Mouse (Mus musculus) neutrophil, adult 83 days (primary cell): ENCODE data around the gene Tnp2. TPM values are rescaled to one million over a fixed set of nuclear protein-coding genes. Genes with fewer than 3 reads are reported as not detected.

ENCODE experiments used
- total RNA-seq, 2 experiments: library from RNA; stranded (reverse); gene quantifications; one replicate each; pipeline ENCODE4 v1.2.4; 2023

Tnp2 gene
- not detected for total RNA-seq

DNA sequence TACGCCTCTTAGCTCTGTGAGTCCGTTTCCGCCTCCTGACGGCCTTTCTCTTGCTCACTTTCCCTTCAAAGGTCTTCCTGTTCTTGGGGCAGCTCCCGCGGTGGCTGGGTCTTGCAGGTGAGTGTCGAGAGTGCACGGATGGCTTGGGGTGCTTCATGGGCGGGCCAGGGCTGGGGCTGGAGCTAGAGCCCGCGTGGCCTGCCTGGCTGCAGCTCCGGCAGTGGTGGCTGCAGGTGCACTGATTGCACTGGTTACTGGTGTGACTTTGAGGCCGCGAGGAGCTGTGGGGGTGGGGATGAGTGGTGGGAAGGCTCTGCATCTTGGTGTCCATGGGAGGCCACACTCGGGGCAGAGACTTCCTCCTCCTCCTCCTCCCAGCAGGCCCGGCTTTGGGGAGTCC, at the start of gene Tnp2:
Tnp2 (minus strand) TSS at position 390 of the 400 bp plus-strand sequence.

DNA sequence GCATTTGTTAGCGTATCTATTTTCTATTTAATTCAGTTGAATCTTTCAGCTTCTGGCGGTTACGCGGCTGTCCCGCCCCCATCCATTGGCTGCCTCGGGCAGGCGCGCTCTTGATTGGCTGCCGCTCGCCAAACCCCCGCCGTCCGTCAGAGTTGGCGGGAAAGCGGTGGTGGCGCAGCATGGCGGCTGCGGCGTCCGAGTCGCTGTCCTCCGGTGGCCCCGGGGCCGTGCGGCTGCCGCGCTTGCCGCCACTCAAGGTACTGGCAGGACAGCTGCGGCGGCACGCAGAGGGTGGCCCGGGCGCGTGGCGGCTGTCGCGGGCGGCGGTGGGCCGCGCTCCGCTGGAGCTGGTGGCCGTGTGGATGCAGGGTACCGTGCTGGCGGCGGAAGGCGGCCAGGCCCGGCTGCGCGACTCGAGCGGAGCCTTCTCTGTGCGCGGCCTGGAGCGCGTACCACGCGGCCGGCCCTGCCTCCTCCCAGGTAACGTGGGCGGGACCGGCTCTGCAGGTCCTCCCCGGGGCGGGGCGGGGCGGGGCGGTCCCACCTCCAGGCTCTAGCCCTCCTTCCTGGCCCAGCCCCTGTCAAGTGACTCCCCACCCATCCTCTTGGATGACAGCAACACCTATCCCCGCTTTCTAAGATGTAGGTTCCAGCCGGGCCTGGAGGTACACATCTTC, 46.6 kb upstream of the Tnp2 start, which contains the start of gene Rmi2:
Rmi2 (plus strand) TSS at position 149 of the 677 bp plus-strand sequence.

DNA sequence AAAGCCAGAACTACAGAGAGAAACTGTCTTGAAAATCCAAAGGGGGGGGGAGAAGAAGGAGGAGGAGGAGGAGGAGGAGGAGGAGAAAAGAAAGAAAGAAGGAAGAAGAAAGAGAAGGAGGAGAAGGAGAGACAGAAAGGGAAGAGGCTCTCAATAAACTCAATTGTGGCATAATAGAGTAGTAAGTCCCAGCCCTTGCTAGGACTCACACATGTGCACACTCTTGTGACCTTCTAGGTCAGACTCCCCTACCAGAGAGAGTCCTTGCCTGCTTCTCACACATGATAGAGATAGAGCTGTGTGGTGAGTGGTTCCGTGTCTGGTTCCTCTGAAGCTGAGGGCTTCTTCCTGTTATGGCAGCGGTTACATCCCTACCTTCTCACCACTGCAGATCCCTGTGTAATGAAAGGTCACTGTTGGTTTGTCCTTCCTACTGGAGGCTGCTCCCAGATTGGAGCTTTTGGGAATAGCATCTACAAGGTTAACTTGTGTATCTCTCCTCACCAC, 24.5 kb upstream of the Tnp2 start, which contains the start of gene Gm11172:
Gm11172 (plus strand) TSS at position 51 of the 507 bp plus-strand sequence.

GRCm38 (mm10) chr16:10805789-10806527, 17.5 kb upstream of the Tnp2 start, which contains the start of gene Prm1:
Gene Prm1, minus strand, starts transcription at chr16:10805839.

DNA sequence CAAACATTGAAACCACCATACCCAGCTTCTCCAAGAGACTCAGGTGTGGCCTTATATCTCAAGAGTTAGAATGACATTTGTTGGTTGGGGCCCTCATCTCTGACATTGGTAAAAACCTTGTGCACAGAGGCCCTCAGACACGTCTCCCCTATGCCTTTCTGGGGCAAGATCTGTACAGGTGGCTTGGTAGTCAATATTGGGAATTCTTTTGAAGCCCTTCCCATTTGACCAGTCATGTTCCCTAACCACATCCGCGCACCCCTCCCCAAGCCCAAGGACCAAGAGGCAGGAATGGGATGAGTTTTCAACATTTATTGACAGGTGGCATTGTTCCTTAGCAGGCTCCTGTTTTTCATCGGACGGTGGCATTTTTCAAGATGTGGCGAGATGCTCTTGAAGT, 7.6 kb upstream of the Tnp2 start, which contains the start of gene Prm2:
Prm2 (minus strand) TSS at position 101 of the 400 bp plus-strand sequence.

GRCm38 (mm10) chr16:10790702-10791101, 2.2 kb upstream of the Tnp2 start, which contains the start of gene Prm3:
Gene Prm3, minus strand, starts transcription at chr16:10790914.

DNA sequence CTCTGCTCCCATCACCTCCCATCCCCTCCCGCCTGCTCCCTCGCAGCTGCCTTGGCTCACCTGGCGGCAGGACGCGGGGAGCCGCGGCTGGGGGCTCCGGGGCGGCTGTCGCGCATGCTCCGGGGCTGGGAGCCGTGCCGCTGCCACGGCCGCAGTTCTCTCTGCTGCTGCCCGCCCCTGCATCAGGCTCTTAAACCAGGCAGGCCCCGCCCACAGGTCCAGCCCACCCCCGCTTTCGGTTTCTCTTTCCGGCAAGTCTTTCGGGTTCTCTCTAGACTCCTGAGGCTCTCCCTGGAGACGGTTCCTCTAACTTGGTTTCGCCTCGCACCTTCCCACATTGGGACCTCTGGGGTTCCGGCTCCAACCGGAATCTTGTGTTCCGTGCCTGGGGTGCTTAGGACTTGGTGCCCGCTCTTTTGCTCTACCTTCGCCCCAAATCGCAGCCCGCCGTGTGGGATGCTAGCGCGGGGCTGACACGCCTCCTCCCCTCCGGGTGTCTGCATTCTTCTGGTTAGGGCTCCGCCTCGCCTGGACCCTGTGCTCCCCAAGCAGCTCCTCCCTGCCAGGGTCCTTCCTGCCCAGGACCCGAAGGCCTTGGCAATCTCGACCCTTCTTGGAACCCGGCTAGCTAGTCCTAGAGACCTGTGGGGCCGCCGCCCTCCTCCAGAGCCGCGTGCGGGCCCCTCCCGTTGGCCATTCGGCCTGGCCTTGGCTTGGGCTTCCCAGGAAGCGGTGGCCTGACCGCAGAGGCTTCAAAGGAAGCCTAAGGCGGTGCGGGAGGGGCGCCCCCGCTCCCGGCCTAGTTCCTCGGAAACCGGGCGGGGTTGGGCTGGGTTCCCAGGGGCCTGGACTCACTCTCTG, 2.9 kb downstream of the Tnp2 start, which contains the start of gene Socs1:
Socs1 (minus strand) TSS at position 166 of the 861 bp plus-strand sequence.

Other genes with a start within 250 kb of the Tnp2 start
- gene Dexi, start 245.6 kb downstream of the Tnp2 start, total RNA-seq: 1 to 10 TPM; 3.6 to 5.0 TPM
- gene Clec16a, start 243.3 kb downstream of the Tnp2 start, total RNA-seq: 10 to 100 TPM; 31.0 to 32.0 TPM
- gene Socs1, start 3.1 kb downstream of the Tnp2 start, total RNA-seq: 1 to 10 TPM; 2.5 to 2.7 TPM
- gene Prm3, start 2.3 kb upstream of the Tnp2 start, total RNA-seq: not detected
- not detected for gene Prm2, start 7.5 kb upstream of the Tnp2 start, total RNA-seq
- gene Prm1, start 17.2 kb upstream of the Tnp2 start, total RNA-seq: not detected
- gene Gm11172, start 24.3 kb upstream of the Tnp2 start, total RNA-seq: not detected
- 1 to 10 TPM; 4.6 to 4.9 TPM for gene Rmi2, start 46.4 kb upstream of the Tnp2 start, total RNA-seq